In genomic region chr2:119337425-119338265, GRCm38 (mm10) we compare ENCODE assay signal across 8 mouse cellular contexts. TPM values are rescaled to one million over a fixed set of nuclear protein-coding genes. Genes with fewer than 3 reads are reported as not detected.
A peak's percentile ranks its signal among the peaks of the same experiment; 100 is the strongest.
DNase-seq lines count a peak whose midpoint lies in the region; ATAC-seq and TF ChIP-seq lines count a peak whose summit lies in the region.

No protein-coding gene starts in this region.

- H3K79me2 ChIP-seq in myocyte (ENCODE audit: control insufficient read depth, insufficient read depth), result no peaks in the 10 kb centered on the region

- peaks cover 24% of the 10 kb centered on the region for H3K4me1 ChIP-seq in bone marrow macrophage, adult 2 months (ENCODE audit: control insufficient read depth, insufficient read depth, low read length)
- H3K4me1 ChIP-seq in heart, embryonic 12.5 days (replicated peaks), result peaks cover 13% of the 10 kb centered on the region
- no peaks in the 10 kb centered on the region for H3K4me1 ChIP-seq in kidney, postnatal 0 days (replicated peaks; ENCODE audit: insufficient read depth, low read length)
- H3K4me1 ChIP-seq in liver, embryonic 11.5 days (replicated peaks; ENCODE audit: control insufficient read depth, insufficient read depth, low read length), result peaks cover 5% of the 10 kb centered on the region

- peak overlapping the region; percentile 84 for H3K9ac ChIP-seq in heart, embryonic 12.5 days
- H3K9ac ChIP-seq in kidney, postnatal 0 days (ENCODE audit: low read depth, low read length), result peak overlapping the region; percentile 65
- peak overlapping the region; percentile 72 for H3K9ac ChIP-seq in liver, embryonic 11.5 days (ENCODE audit: low read depth, low read length)

- H3K27me3 ChIP-seq in heart, embryonic 12.5 days (replicated peaks), result peaks cover 7% of the 10 kb centered on the region
- no peaks in the 10 kb centered on the region for H3K27me3 ChIP-seq in kidney, postnatal 0 days (ENCODE audit: insufficient read depth, low read length)
- H3K27me3 ChIP-seq in liver, embryonic 11.5 days (replicated peaks; ENCODE audit: control insufficient read depth, insufficient read depth, low read length), result no peaks in the 10 kb centered on the region; the same call in 1 of the 2 replicates
- peaks cover 6% of the 10 kb centered on the region for H3K27me3 ChIP-seq in myocyte (ENCODE audit: control insufficient read depth, insufficient read depth, insufficient read length)

- 7% methylated on average over 60 of the region's 60 CpGs for WGBS in heart, embryonic 12.5 days
- 8% methylated on average over 60 of the region's 60 CpGs for WGBS in kidney, postnatal 0 days
- 7% methylated on average over 57 of the region's 60 CpGs for WGBS in liver, embryonic 11.5 days

- peak overlapping the region; percentile 93 for H3K4me2 ChIP-seq in heart, embryonic 12.5 days
- peak overlapping the region; percentile 70 for H3K4me2 ChIP-seq in kidney, postnatal 0 days (ENCODE audit: low read length)
- peak overlapping the region; percentile 84 for H3K4me2 ChIP-seq in liver, embryonic 11.5 days
- peak overlapping the region; percentile 94 for H3K4me2 ChIP-seq in myocyte (ENCODE audit: low read depth)

- no peak overlapping the region; the same call in 1 of the 2 replicates for H3K27ac ChIP-seq in bone marrow macrophage, adult 2 months (ENCODE audit: insufficient read depth, low read depth, low read length)
- H3K27ac ChIP-seq in heart, embryonic 12.5 days (ENCODE audit: poor library complexity, severe bottlenecking), result peak overlapping the region; percentile 84
- H3K27ac ChIP-seq in kidney, postnatal 0 days, result peak overlapping the region; percentile 67
- no peak overlapping the region; the same call in 1 of the 2 replicates for H3K27ac ChIP-seq in liver, embryonic 11.5 days (ENCODE audit: low read depth, low read length)

- H3ac ChIP-seq in myocyte (ENCODE audit: control insufficient read depth, insufficient read length), result no peak overlapping the region

- peak; percentile 93 for DNase-seq in A20 (ENCODE audit: low read depth, low spot score)
- DNase-seq in kidney, postnatal 0 days (ENCODE audit: low spot score), result peak; percentile 91
- DNase-seq in liver, embryonic 11.5 days (ENCODE audit: low spot score), result peak; percentile 87
- DNase-seq in spleen, postnatal 4 days (ENCODE audit: low spot score in 2 of 2), result peak; percentile 83 to 95

- H3K9me3 ChIP-seq in heart, embryonic 12.5 days (replicated peaks), result no peaks in the 10 kb centered on the region
- H3K9me3 ChIP-seq in kidney, postnatal 0 days (replicated peaks; ENCODE audit: low read length), result no peaks in the 10 kb centered on the region
- no peaks in the 10 kb centered on the region for H3K9me3 ChIP-seq in liver, embryonic 11.5 days (ENCODE audit: control insufficient read depth, low read length)

- TF ChIP-seq POLR2A in bone marrow macrophage, adult 2 months (IDR thresholded peaks at IDR 0.05; ENCODE audit: borderline replicate concordance, low read depth, low read length), result no peak
- TF ChIP-seq POLR2A in myocyte (IDR thresholded peaks at IDR 0.05; ENCODE audit: insufficient read length, low read depth), result no peak

- peak; percentile 81 for ATAC-seq in erythroblast, adult 5-6 weeks (replicated peaks; ENCODE audit: low FRiP score, poor library complexity, severe bottlenecking)
- peak; percentile 76 for ATAC-seq in heart, embryonic 12.5 days (ENCODE audit: insufficient number of reproducible peaks, low FRiP score)
- peak; percentile 89 for ATAC-seq in kidney, postnatal 0 days (replicated peaks; ENCODE audit: low FRiP score, low read depth)
- peak; percentile 81 for ATAC-seq in liver, embryonic 11.5 days (replicated peaks; ENCODE audit: low FRiP score)

- peak overlapping the region; percentile 40 for H3K4me3 ChIP-seq in bone marrow macrophage, adult 2 months (ENCODE audit: insufficient read depth, low read length)
- H3K4me3 ChIP-seq in heart, embryonic 12.5 days, result peak overlapping the region; percentile 70
- peak overlapping the region; percentile 43 for H3K4me3 ChIP-seq in kidney, postnatal 0 days (replicated peaks; ENCODE audit: low read depth, low read length)
- H3K4me3 ChIP-seq in liver, embryonic 11.5 days (ENCODE audit: low read depth, low read length), result peak overlapping the region; percentile 68
- H3K4me3 ChIP-seq in myocyte, result peak overlapping the region; percentile 17

- no peaks in the 10 kb centered on the region for H3K36me3 ChIP-seq in heart, embryonic 12.5 days
- H3K36me3 ChIP-seq in kidney, postnatal 0 days (ENCODE audit: insufficient read depth, low read length), result no peaks in the 10 kb centered on the region
- H3K36me3 ChIP-seq in liver, embryonic 11.5 days (ENCODE audit: control insufficient read depth, insufficient read depth, low read length), result no peaks in the 10 kb centered on the region
- H3K36me3 ChIP-seq in myocyte (ENCODE audit: control insufficient read depth, insufficient read depth), result no peaks in the 10 kb centered on the region

- peak; percentile 74 for TF ChIP-seq CTCF in bone marrow macrophage, adult 2 months (IDR thresholded peaks at IDR 0.05; ENCODE audit: low read depth, low read length)
- TF ChIP-seq CTCF in kidney, postnatal 0 days (IDR thresholded peaks at IDR 0.05; ENCODE audit: low read depth), result peak; percentile 94

TF ChIP-seq in myocyte, 11 proteins besides CTCF, POLR2A, EP300 and RAD21:
- TF ChIP-seq TCF3 (IDR thresholded peaks at IDR 0.05; ENCODE audit: insufficient read length, low read depth) (no peak), REST (IDR thresholded peaks at IDR 0.05; ENCODE audit: insufficient read depth, insufficient read length) (no peak), MYOD1 (IDR thresholded peaks at IDR 0.05; ENCODE audit: control insufficient read depth in 1 of 3, insufficient read length in 2 of 3, low read depth in 2 of 3) (peak in 1 of 3 experiments; percentile 48), MYOG (IDR thresholded peaks at IDR 0.05; ENCODE audit: control insufficient read depth in 1 of 3, insufficient read depth in 1 of 3, insufficient read length in 2 of 3, low read depth in 2 of 3) (peak in 2 of 3 experiments; percentile 20 to 53)
TF ChIP-seq in myocyte: peak in this region for 2.

RNA-seq across cellular contexts. Expression of gene Dll4, which starts 12.1 kb away (rescaled TPM):
- not detected in 2 replicates for polyA plus RNA-seq in bone marrow macrophage, adult 2 months (2012; ENCODE audit: insufficient read depth, insufficient read length, missing spikeins)
- not detected in 2 replicates for total RNA-seq in erythroblast, adult 5-6 weeks (2015; ENCODE audit: low replicate concordance)
- total RNA-seq in erythroblast, adult 5-6 weeks (2017; ENCODE audit: low replicate concordance), result not detected in 2 replicates
- polyA plus RNA-seq in heart, embryonic 12.5 days (2016; fragmentation: Nextera tagmentation; extraction: Ambion mirVana), result 6.5 and 6.8 TPM in 2 replicates
- polyA plus RNA-seq in kidney, postnatal 0 days (2015; fragmentation: Nextera tagmentation; extraction: Ambion mirVana), result 7.9 and 8.4 TPM in 2 replicates
- 5.3 and 5.9 TPM in 2 replicates for polyA plus RNA-seq in liver, embryonic 11.5 days (2014; fragmentation: Nextera tagmentation; extraction: Ambion mirVana)
- polyA plus RNA-seq in myocyte (2012; fragmentation: generic; extraction: Trizol), result not detected

RNA-seq across cellular contexts. Expression of gene Chac1, which starts 13.4 kb away (rescaled TPM):
- polyA plus RNA-seq in bone marrow macrophage, adult 2 months (2012; ENCODE audit: insufficient read depth, insufficient read length, missing spikeins), result 0.44 TPM in 1 of 2 replicates, not detected in the other
- 0.77 TPM in 1 of 2 replicates, not detected in the other for total RNA-seq in erythroblast, adult 5-6 weeks (2015; ENCODE audit: low replicate concordance)
- total RNA-seq in erythroblast, adult 5-6 weeks (2017; ENCODE audit: low replicate concordance), result 0.42 and 1.0 TPM in 2 replicates
- 0.12 and 0.31 TPM in 2 replicates for polyA plus RNA-seq in heart, embryonic 12.5 days (2016; fragmentation: Nextera tagmentation; extraction: Ambion mirVana)
- polyA plus RNA-seq in kidney, postnatal 0 days (2015; fragmentation: Nextera tagmentation; extraction: Ambion mirVana), result 0.64 and 0.83 TPM in 2 replicates
- polyA plus RNA-seq in liver, embryonic 11.5 days (2014; fragmentation: Nextera tagmentation; extraction: Ambion mirVana), result 2.9 and 3.2 TPM in 2 replicates
- polyA plus RNA-seq in myocyte (2012; fragmentation: generic; extraction: Trizol), result 273 TPM

RNA-seq across cellular contexts. Expression of gene Vps18, which starts 49.1 kb away (rescaled TPM):
- polyA plus RNA-seq in bone marrow macrophage, adult 2 months (2012; ENCODE audit: insufficient read depth, insufficient read length, missing spikeins), result 33.6 and 34.1 TPM in 2 replicates
- 1.2 and 1.7 TPM in 2 replicates for total RNA-seq in erythroblast, adult 5-6 weeks (2015; ENCODE audit: low replicate concordance)
- 3.1 and 3.8 TPM in 2 replicates for total RNA-seq in erythroblast, adult 5-6 weeks (2017; ENCODE audit: low replicate concordance)
- 15.2 and 15.8 TPM in 2 replicates for polyA plus RNA-seq in heart, embryonic 12.5 days (2016; fragmentation: Nextera tagmentation; extraction: Ambion mirVana)
- polyA plus RNA-seq in kidney, postnatal 0 days (2015; fragmentation: Nextera tagmentation; extraction: Ambion mirVana), result 13.4 and 15.0 TPM in 2 replicates
- polyA plus RNA-seq in liver, embryonic 11.5 days (2014; fragmentation: Nextera tagmentation; extraction: Ambion mirVana), result 13.4 and 14.0 TPM in 2 replicates
- polyA plus RNA-seq in myocyte (2012; fragmentation: generic; extraction: Trizol), result 18.2 TPM

Comparison
In these comparisons a context has a peak if more than half of its experiments do, and no peak if none do; other contexts are left out.
1. H3K27ac ChIP-seq: peak in heart, embryonic 12.5 days (single experiment) and kidney, postnatal 0 days (single experiment); none in bone marrow macrophage, adult 2 months (single experiment) and liver, embryonic 11.5 days (single experiment).
2. H3K4me3 ChIP-seq: peak in every context shown above with its lines; median percentile 70 in heart, embryonic 12.5 days; 68 in liver, embryonic 11.5 days; 43 in kidney, postnatal 0 days; 40 in bone marrow macrophage, adult 2 months; 17 in myocyte.
3. RNA of gene Chac1, which starts 13.4 kb away (polyA plus RNA-seq): 273 TPM in myocyte (single experiment); 2.9 to 3.2 TPM in liver, embryonic 11.5 days, 0.64 to 0.83 TPM in kidney, postnatal 0 days, 0.44 TPM in bone marrow macrophage, adult 2 months and 0.12 to 0.31 TPM in heart, embryonic 12.5 days; every median in the first group is over 10 times any median in the second.
4. Peak in every context shown above with its lines, with median percentiles within 50 percentile points of each other: DNase-seq, ATAC-seq, H3K4me2 ChIP-seq and H3K9ac ChIP-seq.